Mouse (Mus musculus) intestine, embryonic 14.5 days (tissue): ENCODE data around the gene Cyp46a1. TPM values are rescaled to one million over a fixed set of nuclear protein-coding genes. Genes with fewer than 3 reads are reported as not detected.
A peak's percentile ranks its signal among the peaks of the same experiment; 100 is the strongest.

Experiments used
- ATAC-seq: fragments of 200-750 bp; cut with Nextera tagmentation; replicated peaks from 2 replicates; pipeline ENCODE4 v1.8.0; 2017; ENCODE audit warnings: low read depth, moderate number of reproducible peaks, moderate TSS enrichment, moderate library complexity; ENCODE audit not compliant: low FRiP score, low TSS enrichment
- DNase-seq: peaks from one replicate; pipeline ENCODE4 v3.0.0-alpha.2; 2018; ENCODE audit warnings: low spot score
- H3K27ac ChIP-seq: fragments of 300-500 bp; sonication (generic); 2 replicates; pipeline ENCODE4 v1.5.1; 2014; ENCODE audit warnings: low read depth, mild to moderate bottlenecking, control low read depth
- H3K27me3 ChIP-seq: fragments of 300-500 bp; sonication (generic); replicated peaks from 2 replicates; pipeline ENCODE4 v1.6.1; 2014; ENCODE audit warnings: low read length, control low read depth; ENCODE audit not compliant: control insufficient read depth, insufficient read depth
- H3K36me3 ChIP-seq: fragments of 300-500 bp; sonication (generic); 2 replicates; pipeline ENCODE4 v1.6.1; 2014; ENCODE audit warnings: low read length, control low read depth; ENCODE audit not compliant: control insufficient read depth, insufficient read depth
- H3K4me1 ChIP-seq: fragments of 300-500 bp; sonication (generic); replicated peaks from 2 replicates; pipeline ENCODE4 v1.6.1; 2014; ENCODE audit warnings: low read length, control low read depth, mixed read lengths; ENCODE audit not compliant: control insufficient read depth, insufficient read depth
- H3K4me2 ChIP-seq: fragments of 300-500 bp; sonication (generic); 2 replicates; pipeline ENCODE4 v1.6.1; 2014; ENCODE audit warnings: low read length
- H3K4me3 ChIP-seq: fragments of 300-500 bp; sonication (generic); 2 replicates; pipeline ENCODE4 v1.5.1; 2014; ENCODE audit warnings: low read depth, low read length, control low read depth, mixed read lengths
- H3K9ac ChIP-seq: fragments of 300-500 bp; sonication (generic); 2 replicates; pipeline ENCODE4 v1.6.1; 2014; ENCODE audit warnings: mild to moderate bottlenecking, low read length
- H3K9me3 ChIP-seq: fragments of 300-500 bp; sonication (generic); 2 replicates; pipeline ENCODE4 v1.6.1; 2016; ENCODE audit warnings: low read length, control low read depth; ENCODE audit not compliant: control insufficient read depth
- WGBS: fragments of 180-500 bp; shearing (Covaris S2); extraction: QIAGEN DNeasy Blood & Tissue Kit; methylation state at CpG from one replicate; pipeline ENCODE4 v1.1.7; 2014; 5-methylcytosine and 5-hydroxymethylcytosine counted together
- polyA plus RNA-seq: library from polyadenylated mRNA; unstranded; fragments of >200 nt; fragmentation: Nextera tagmentation; extraction: Ambion mirVana; gene quantifications from 2 replicates; pipeline ENCODE4 v1.2.1, GENCODE M21; 2014

The Cyp46a1 gene
- polyA plus RNA-seq, 1 experiment from 2014 or later: 4.7 TPM

GRCm38 (mm10) chr12:108294620-108295019 is 39.6 kb upstream of the Cyp46a1 start:
- no peaks in the 10 kb centered on the region for H3K9me3 ChIP-seq
- WGBS: 65% methylated on average over 3 of the region's 3 CpGs
- H3K36me3 ChIP-seq: no peaks in the 10 kb centered on the region

GRCm38 (mm10) chr12:108297033-108297432 is 37.1 kb upstream of the Cyp46a1 start:
- H3K27me3 ChIP-seq: no peaks in the 10 kb centered on the region
- no peak for ATAC-seq
- 83% methylated on average over 6 of the region's 6 CpGs for WGBS

More at GRCm38 (mm10) chr12:108294620-108295019, 39.6 kb upstream of the Cyp46a1 start:
- Histone ChIP-seq H3K9ac (no peak overlapping the region), H3K27me3 (no peaks in the 10 kb centered on the region), H3K4me3 (no peak overlapping the region), H3K27ac (no peak overlapping the region), H3K4me1 (0 out of 2 replicates have a peak, but pooled peaks cover 7% of the 10 kb centered on the region), H3K4me2 (no peak overlapping the region)
- DNase-seq (no peak), ATAC-seq (no peak)

DNA sequence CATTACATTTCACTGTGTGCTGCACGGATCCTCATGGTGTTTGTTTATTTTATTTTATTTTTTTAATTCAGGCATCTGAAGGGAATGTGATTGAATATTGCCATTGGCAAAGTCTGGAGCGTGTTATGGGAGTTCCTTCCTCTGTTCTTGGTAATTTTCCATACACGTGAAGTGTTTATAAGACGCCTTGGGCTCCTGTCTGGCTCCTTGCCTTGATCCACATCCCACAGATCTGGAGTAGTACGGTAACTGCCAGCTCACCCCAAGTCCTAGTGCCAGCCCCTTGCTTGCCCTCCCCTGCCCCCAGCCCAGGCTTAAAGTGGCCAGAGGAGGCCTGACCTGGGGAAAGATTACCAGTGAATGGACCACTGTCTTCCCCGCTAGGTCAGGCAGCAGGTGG is 33.2 kb upstream of the Cyp46a1 start:
- 65% methylated on average over 6 of the region's 6 CpGs for WGBS
- H3K27ac ChIP-seq: no peak overlapping the region
- DNase-seq: no peak
- no peaks in the 10 kb centered on the region for H3K9me3 ChIP-seq
- H3K4me3 ChIP-seq: no peak overlapping the region
- no peak for ATAC-seq
- H3K4me2 ChIP-seq: no peak overlapping the region
- peaks cover 7% of the 10 kb centered on the region; the same call in 1 of the 2 replicates for H3K27me3 ChIP-seq
- H3K36me3 ChIP-seq: no peaks in the 10 kb centered on the region
- 0 out of 2 replicates have a peak, but pooled peaks cover 4% of the 10 kb centered on the region for H3K4me1 ChIP-seq
- no peak overlapping the region for H3K9ac ChIP-seq

More at GRCm38 (mm10) chr12:108297033-108297432, 37.1 kb upstream of the Cyp46a1 start:
- H3K9me3 ChIP-seq: no peaks in the 10 kb centered on the region
- H3K27ac ChIP-seq: no peak overlapping the region
- H3K4me2 ChIP-seq: no peak overlapping the region
- H3K4me1 ChIP-seq: 0 out of 2 replicates have a peak, but pooled peaks cover 6% of the 10 kb centered on the region
- H3K9ac ChIP-seq: no peak overlapping the region
- no peak for DNase-seq
- H3K4me3 ChIP-seq: no peak overlapping the region
- H3K36me3 ChIP-seq: no peaks in the 10 kb centered on the region

- H3K27me3 ChIP-seq: peaks cover 7% of the 10 kb centered on the region; the same call in 1 of the 2 replicates
- H3K9ac ChIP-seq: no peak overlapping the region
- H3K27ac ChIP-seq: no peak overlapping the region
- H3K36me3 ChIP-seq: no peaks in the 10 kb centered on the region
- no peak for ATAC-seq
- H3K9me3 ChIP-seq: no peaks in the 10 kb centered on the region
- DNase-seq: no peak
- no peak overlapping the region for H3K4me3 ChIP-seq
- 35% methylated on average over 6 of the region's 6 CpGs for WGBS
- no peak overlapping the region for H3K4me2 ChIP-seq
- 0 out of 2 replicates have a peak, but pooled peaks cover 4% of the 10 kb centered on the region for H3K4me1 ChIP-seq
These were observed 30.3 kb upstream of the Cyp46a1 start for GRCm38 (mm10) chr12:108303778-108304365.

- Histone ChIP-seq H3K4me2 (no peak overlapping the region), H3K27ac (no peak overlapping the region), H3K9me3 (no peaks in the 10 kb centered on the region), H3K27me3 (peaks cover 7% of the 10 kb centered on the region; the same call in 1 of the 2 replicates), H3K4me1 (0 out of 2 replicates have a peak, but pooled peaks cover 4% of the 10 kb centered on the region), H3K36me3 (no peaks in the 10 kb centered on the region), H3K4me3 (no peak overlapping the region), H3K9ac (no peak overlapping the region)
- DNase-seq: no peak
- ATAC-seq: no peak
- WGBS: 74% methylated on average over 8 of the region's 8 CpGs
These were observed 29.0 kb upstream of the Cyp46a1 start for GRCm38 (mm10) chr12:108305172-108305571.

DNA sequence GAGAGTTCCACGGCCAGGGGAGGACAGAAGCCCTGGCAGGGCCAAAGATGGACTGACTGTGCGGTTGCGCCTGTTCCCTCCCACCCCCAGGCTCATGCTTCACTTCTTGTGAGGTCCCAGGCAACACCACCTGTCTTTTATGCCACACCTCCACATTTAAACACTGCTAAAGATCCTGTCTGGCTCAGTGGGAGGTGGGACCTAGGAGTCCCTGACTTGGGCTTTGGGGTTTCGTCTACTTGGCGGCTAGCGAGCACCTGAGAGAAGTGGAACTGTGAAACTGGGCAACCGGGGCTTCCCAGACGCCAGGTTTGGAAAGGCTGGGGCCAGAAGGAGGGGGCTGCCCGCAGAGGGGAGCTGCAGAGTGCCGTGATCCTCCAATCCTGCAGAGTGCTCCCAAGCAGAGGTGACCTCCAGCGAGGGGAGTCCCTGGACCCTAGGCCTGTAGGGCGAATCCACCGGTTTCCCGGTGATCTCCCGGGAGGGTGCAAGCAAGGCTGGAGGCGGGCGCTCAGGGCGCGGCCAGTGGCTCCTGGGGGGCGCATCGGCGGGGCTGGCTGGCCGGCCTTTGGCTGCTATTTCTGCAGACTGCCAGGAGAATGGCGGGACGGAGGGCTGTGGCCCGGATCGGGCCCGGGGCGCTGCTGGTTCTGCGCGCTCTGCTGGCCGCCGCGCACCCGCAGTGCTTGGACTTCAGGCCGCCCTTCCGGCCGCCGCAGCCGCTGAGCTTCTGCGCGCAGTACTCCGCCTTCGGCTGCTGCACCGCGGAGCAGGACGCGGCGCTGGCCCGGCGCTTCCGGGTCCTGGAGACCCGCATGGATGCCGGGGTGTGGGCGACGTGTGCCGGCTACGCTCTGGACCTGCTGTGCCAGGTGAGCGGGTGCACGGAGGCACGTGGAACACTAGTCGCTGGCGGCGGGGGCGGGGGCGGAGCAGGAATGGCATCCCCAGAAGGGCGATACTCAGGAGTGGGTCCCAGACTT is 28.1 kb upstream of the Cyp46a1 start, which contains the start of gene Hhipl1:
Gene Hhipl1, plus strand, starts transcription at position 459 of the 983 bp plus-strand sequence.
- peak; percentile 71 for ATAC-seq
- peak; percentile 73 for DNase-seq
- H3K4me3 ChIP-seq: peak within 1 kb of the TSS; percentile 51
- H3K27me3 ChIP-seq: peaks cover 7% of the 10 kb centered on the region; the same call in 1 of the 2 replicates
- H3K4me1 ChIP-seq: 0 out of 2 replicates have a peak, but pooled peaks cover 4% of the 10 kb centered on the region
- no peaks in the 10 kb centered on the region for H3K36me3 ChIP-seq
- H3K9ac ChIP-seq: peak within 1 kb of the TSS; percentile 52
- WGBS: 2% methylated on average over 63 of the region's 67 CpGs
- peak within 1 kb of the TSS; percentile 69 for H3K4me2 ChIP-seq
- H3K9me3 ChIP-seq: no peaks in the 10 kb centered on the region
- H3K27ac ChIP-seq: no peak within 1 kb of the TSS; the same call in 1 of the 2 replicates

GRCm38 (mm10) chr12:108307553-108307952 is 26.6 kb upstream of the Cyp46a1 start:
- H3K4me3 ChIP-seq: no peak overlapping the region
- no peak overlapping the region for H3K27ac ChIP-seq
- no peaks in the 10 kb centered on the region for H3K36me3 ChIP-seq
- no peak overlapping the region for H3K9ac ChIP-seq
- no peaks in the 10 kb centered on the region for H3K9me3 ChIP-seq
- H3K4me1 ChIP-seq: 0 out of 2 replicates have a peak, but pooled peaks cover 4% of the 10 kb centered on the region
- 25% methylated on average over 14 of the region's 14 CpGs for WGBS
- DNase-seq: peak; percentile 87
- H3K27me3 ChIP-seq: peaks cover 7% of the 10 kb centered on the region; the same call in 1 of the 2 replicates
- H3K4me2 ChIP-seq: no peak overlapping the region
- no peak for ATAC-seq

- DNase-seq (no peak), ATAC-seq (no peak)
- Histone ChIP-seq H3K4me1 (0 out of 2 replicates have a peak, but pooled peaks cover 4% of the 10 kb centered on the region), H3K4me3 (no peak overlapping the region), H3K36me3 (no peaks in the 10 kb centered on the region), H3K9ac (no peak overlapping the region), H3K4me2 (no peak overlapping the region), H3K27me3 (peaks cover 7% of the 10 kb centered on the region; the same call in 1 of the 2 replicates), H3K9me3 (no peaks in the 10 kb centered on the region), H3K27ac (no peak overlapping the region)
- 83% methylated on average over 16 of the region's 16 CpGs for WGBS
These were observed 25.8 kb upstream of the Cyp46a1 start for GRCm38 (mm10) chr12:108308363-108308856.
